Mouse (Mus musculus): Measurements from ENCODE around the gene Snapc2.
"Not testable (repeated sequence)": the region's sequence is repeated elsewhere in the genome, so short reads cannot be mapped to it uniquely, and the experiment has no call there.

Gene Snapc2

DNA sequence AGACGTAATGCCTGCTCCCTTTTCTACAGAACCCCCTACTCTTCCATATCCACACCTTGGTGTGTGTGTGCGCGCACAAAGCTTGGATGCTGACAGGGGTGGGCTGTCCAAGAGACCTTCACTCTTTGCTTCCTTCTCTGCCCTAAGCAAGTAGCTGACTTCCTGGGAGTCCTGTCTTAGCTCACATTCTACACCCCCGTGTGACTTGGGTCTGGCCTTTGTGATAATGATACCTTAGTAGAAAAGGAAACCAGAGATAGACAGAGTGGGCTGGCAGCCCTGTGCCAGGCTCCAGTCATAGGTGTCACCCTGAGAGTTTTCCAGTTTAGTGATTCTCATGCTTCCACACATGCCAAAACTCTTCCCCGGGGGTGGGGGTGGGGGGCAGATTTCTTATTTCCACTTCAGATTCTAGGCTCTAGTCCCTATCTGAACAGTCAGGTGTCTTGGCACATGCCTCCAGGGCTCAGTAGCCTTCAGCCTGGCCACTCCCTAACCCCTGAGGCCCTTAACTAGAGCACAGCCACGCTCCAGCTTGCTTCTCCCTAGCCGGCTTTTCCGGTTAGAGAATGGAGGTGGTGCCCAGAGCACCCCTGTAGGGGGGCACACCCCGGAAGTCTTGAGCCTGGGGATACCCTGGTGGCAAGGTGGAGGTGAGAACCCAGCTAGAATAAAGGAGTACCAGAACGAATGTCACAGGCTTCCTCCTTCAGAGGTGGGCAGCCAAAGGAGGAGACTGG is 22.1 kb upstream of the Snapc2 start:
- ATAC-seq (ENCODE audit: insufficient number of reproducible peaks, low FRiP score, low TSS enrichment): no peak

DNA sequence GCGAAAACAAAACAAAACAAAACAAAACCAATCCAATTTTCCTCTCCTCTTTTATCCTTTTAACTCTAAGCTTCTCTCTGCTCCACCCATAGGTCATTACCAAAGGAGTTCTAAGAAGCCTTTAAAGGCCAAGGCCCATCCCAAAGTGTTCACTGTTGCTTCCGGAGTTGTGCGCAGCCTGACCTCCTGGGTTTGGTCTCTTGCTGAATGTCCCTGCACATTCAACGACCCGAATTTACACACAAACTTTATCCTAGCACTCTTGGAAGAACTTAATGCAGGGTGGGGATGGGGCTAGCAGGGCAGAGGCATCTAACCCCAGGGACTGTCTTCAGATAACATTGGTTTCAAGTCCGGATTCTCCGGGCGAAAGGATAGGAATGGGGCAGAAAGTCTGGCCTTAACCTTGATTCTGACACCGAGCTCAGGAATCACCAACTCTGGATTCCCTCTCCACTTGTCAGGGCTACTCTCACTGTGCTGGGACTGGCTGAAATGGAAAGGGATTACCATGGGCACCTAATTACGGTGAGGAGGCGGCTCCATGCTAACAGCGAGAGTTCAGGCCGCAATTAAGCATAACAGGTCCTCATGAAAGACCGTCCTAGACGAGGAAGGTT is 15.0 kb upstream of the Snapc2 start:
- ATAC-seq (ENCODE audit: insufficient number of reproducible peaks, low FRiP score, low TSS enrichment): peak; percentile 0; the same call in 1 of the 2 replicates

DNA sequence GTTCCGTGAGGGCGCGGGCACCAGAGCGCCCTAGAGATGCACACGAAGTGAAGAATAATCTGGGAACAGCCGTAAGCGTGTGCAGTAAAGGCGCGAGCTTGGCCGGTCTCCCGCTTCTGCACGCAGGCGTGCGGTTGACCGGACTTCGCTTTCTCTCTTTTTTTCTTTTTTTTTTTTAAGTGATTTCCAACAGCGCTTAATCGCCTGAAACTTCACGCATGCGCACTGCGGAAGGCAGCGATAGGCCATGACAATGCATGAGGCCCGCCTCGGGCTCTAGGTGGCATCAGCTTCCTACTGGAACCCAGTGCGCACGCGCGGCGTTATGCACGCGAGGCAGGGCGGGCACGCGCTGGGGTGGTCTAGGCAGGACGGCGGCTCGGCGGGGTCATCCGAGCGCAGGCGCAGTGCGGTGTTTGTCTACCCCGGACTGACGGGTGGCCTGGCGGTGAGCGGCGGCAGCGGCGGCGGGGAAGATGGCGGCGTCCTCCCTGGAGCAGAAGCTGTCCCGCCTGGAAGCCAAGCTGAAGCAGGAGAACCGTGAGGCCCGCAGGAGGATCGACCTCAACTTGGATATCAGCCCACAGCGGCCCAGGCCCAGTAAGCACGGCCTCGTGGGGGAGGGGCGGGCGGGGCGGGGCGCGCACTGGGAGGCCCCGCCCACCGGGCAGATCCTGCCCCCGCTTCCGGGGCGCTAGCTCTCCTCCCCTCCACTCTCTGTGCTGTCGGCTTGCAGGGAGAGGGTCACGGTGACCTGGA is 14.3 kb upstream of the Snapc2 start, which contains the start of the genes Map2k7 and Gm49320:
Map2k7 (plus strand) TSS at position 307 of the 759 bp plus-strand sequence.
Gm49320 (plus strand) TSS at position 432 of the 759 bp plus-strand sequence.
- peak; percentile 92 for ATAC-seq (ENCODE audit: insufficient number of reproducible peaks, low FRiP score, low TSS enrichment)

DNA sequence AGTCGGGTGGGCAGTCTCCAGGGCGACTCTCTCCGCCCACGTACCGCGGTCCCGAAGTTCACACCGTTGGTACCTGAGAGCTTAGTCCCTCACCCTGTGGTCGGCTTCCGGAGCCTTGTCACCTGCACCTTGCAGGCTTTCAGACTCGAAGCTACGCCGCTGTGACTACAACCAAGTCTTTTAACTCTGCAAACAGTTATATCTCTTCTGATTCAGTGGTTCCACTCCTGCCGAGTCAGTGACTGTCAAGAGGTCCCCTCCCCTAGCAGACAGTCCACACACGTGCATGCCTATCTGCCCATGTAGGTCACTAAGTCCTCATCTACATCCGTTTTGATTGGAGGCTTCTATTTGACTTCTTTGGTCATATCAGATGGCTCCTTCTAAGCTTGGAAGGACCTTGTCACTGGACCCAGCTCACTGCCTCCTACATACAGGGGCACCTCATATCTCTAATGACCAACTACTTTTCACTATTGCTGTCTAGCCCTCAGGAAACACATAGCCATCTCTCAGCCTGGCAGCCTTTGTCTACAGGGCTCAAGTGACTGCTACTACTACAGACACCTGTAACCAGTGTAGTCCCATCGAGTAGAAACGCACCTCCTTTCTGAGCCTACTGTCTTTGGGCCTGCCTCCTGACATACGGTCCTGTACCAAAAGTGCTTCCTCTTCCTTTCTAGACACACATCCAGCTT is 13.5 kb upstream of the Snapc2 start:
- no peak for ATAC-seq (ENCODE audit: insufficient number of reproducible peaks, low FRiP score, low TSS enrichment)

DNA sequence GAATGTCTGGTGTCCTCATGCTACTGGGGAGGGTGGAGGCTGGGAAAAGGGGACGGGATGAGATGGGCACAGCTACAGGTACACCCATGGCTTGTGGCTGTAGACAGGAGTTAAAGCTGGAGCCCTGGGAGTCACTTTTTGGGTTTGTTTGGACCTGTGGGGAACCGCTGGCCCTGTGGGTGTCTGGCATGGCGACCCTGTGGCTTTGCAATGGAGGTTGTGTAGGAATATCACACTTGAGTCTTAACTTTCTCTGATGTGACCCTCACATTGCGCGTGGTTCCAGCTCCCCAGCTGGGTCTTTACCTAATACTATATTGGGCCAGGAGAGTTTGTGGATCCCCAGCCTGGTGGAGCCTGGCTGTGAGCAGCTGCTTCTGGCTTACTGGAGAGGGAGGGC is 7.8 kb upstream of the Snapc2 start:
- ATAC-seq (ENCODE audit: insufficient number of reproducible peaks, low FRiP score, low TSS enrichment): no peak

DNA sequence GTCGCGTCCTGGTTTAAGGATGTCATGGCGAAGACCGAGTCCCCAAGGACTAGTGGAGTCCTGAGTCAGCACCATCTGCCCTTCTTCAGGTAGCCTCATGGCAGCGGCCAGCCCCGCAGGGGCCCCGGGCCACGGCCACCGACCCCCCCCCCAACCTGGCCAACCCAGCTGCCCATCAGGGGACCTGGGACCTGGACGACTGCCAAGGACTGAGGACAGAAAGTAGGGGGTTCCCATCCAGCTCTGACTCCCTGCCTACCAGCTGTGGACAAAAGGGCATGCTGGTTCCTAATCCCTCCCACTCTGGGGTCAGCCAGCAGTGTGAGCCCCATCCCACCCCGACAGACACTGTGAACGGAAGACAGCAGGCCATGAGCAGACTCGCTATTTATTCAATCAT is 7.1 kb upstream of the Snapc2 start:
- no peak for ATAC-seq (ENCODE audit: insufficient number of reproducible peaks, low FRiP score, low TSS enrichment)

DNA sequence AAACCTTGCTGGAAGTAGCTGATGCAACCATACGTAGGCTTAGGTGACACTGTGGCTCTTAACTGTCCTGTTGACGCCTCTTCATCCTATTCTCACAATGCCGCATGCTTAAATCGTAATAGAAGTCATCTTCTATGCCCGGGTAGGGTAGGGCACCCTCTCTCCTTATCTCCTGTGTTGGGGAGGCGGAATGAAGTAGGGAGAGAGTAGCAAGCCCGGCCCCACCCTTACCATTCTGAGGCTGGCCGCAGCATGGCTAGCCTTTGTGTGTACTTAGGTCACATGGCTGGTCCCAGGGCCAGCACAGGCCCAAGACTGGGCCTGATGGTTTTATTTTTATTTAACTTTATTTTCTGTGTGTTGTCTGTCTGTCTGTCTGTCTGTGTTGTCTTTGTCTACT is 5.6 kb upstream of the Snapc2 start:
- no peak for ATAC-seq (ENCODE audit: insufficient number of reproducible peaks, low FRiP score, low TSS enrichment)

DNA sequence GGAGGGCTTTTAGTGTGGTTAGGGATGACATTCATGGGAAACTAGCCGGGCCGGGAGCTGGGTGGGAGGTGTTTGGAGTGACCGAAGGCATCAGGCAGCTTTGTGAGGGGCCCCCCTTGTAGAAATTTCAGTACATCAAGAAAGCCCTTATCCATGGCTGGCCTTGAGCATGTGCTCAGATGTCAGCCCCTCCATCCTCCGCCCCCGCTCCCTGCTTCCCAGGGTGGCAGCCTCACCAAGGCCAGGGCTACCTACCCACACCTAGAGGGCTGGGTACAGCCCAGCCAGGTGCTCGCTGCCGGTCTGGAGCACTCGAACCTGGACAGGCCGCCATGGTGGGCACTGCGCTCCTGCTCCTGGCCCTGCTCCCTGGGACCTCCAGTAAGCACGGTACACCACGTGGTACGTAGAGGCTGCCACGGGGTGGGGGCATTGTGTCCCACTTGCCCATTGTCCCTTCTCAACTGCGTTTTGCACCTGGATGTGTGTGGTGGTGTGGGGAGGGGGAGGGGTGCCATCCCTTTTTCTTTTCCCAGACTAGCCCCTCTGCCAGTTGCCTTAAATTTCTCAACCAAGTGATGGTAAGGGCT is 4.8 kb upstream of the Snapc2 start, which contains the start of gene Tgfbr3l:
Tgfbr3l (plus strand) TSS at position 264 of the 590 bp plus-strand sequence.
- ATAC-seq (ENCODE audit: insufficient number of reproducible peaks, low FRiP score, low TSS enrichment): no peak

DNA sequence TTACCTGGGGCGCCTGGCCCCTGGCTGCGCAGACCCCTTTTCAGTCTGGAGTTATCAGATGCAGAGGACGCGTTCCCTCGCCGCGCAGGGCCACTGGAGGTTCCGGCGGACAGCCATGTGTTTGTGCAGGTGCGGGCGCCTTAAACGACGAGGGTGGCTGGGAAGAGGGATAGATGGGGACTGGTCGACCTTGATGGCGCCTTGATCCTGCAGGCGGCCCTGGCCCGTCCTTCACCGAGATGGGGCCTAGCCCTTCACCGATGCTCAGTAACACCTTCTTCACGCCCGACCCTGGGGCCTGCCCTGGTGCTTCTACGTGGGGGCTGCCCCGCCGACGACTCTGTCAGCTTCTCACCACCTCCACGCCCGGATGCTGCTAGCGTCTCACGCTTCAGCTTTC is 3.7 kb upstream of the Snapc2 start:
- ATAC-seq (ENCODE audit: insufficient number of reproducible peaks, low FRiP score, low TSS enrichment): no peak

DNA sequence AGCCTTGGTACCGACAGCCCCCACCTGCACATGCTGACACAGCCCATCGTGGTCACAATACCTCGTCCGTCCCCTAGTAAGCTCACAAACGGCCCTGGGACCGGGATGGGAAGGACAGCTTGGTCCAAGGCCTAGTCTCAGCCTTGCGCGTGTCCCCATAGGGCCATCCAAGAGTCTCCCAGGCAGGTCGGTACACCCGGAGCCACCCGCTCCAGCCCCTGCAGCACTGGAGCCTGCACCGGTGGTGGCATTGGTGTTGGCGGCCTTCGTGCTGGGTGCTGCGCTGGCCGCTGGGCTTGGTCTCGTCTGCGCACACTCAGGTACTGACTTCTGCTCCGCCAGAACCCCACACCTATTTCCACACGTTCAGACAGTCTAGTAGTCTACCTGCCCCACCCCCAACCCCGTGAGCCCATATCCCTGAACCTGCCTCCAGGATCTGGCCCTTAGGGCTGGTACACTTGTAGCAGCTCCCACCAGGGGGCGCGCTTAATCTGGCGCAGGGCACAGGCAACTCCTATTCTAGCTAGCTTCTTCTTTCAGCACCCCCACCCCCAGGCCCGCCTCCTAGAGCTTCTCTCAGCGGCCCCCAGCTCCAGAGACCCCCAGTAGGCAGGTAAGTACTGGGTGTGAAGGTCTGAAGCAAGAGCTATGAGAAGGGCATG is 2.4 kb upstream of the Snapc2 start:
- peak; percentile 49 for ATAC-seq (ENCODE audit: insufficient number of reproducible peaks, low FRiP score, low TSS enrichment)

DNA sequence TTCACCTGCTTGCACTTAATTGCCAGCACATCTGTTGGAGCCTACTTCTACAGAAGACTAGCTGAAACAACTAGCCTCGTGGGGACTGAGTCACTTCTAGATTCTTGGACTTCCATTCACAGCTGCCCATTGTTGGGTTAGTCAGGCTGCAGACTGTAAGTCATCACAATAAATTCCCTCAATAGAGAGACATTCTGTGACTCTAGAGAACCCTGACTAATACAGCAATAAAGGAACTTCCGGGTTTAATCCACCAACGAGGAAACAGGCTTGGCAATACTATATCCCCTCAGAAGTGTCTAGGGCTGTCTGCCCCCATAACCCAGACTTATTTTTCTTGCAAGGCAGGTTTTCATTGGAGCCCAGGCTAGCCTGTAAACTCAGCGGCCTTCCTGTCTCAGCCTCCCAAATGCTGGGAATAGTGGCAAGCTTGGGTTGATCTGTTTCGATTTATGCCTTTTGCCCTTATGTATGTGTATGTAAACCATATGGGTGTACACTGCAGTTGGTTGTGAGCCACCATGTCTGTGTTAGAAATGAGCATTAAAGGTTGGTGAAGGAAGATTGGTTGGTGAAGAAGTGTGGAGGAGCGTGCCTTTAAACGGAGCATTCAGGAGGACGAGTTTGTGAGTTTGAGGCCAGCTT is 642 bp upstream of the Snapc2 start:
- no peak for ATAC-seq (ENCODE audit: insufficient number of reproducible peaks, low FRiP score, low TSS enrichment)

DNA sequence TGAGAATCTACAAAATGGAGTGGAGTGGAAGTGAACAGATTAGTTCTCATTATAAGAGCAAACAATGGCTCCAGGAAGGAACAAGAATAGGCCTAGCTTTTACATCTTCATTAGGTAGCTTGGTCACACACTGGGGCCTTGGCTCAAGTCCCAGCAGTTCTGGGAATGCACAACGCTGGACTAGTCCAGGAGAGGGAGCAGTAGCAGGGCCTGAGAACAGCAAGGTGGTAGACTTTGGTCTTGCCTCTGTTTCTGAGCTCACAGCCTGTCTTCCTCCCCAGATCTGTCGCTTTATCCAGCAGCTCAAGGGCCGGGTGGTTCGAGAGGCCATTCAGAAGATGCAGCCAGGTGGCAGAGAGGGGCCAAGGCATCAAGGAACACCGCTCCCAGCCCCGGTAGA is 1.1 kb downstream of the Snapc2 start:
- no peak for ATAC-seq (ENCODE audit: insufficient number of reproducible peaks, low FRiP score, low TSS enrichment)

DNA sequence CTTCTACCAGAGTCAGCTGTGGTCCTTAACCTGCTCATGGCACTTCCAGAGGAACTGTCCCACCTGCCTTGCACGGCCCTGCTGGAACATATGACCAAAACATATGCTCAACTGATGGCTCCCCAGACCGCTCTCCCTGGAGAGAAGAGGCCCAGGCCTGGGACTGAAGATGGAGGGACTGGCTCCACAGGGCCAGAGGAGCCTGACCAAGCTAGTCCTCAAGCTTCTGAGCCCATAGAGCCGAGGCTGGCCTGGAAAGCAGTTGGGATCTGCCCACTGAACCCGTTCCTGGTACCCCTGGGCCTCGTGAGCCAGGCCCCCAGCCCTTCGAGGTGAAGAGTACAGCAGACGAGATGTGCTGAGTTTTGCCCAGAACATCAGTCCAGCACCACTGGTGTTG is 2.6 kb downstream of the Snapc2 start:
- not testable (repeated sequence) for ATAC-seq (ENCODE audit: insufficient number of reproducible peaks, low FRiP score, low TSS enrichment)

DNA sequence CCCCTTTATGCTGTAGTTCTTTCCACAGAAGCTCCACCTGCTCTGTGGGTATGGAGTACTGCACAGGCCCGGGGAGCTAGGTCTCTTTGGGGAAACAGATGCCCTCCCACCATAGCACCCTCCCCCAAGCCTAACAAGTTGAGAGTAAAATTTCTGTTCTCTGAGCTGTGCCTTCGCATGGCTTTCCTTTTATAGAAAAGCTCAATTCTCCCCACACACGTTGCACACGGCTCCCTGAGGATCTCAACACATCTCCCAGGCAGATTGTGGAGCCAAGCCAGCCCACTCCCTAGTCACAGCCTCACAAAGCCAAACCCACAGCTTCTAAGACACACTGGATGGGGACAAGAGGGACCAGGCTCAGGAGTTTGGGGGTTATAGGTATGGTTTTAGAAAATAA is 4.0 kb downstream of the Snapc2 start:
- ATAC-seq (ENCODE audit: insufficient number of reproducible peaks, low FRiP score, low TSS enrichment): no peak

DNA sequence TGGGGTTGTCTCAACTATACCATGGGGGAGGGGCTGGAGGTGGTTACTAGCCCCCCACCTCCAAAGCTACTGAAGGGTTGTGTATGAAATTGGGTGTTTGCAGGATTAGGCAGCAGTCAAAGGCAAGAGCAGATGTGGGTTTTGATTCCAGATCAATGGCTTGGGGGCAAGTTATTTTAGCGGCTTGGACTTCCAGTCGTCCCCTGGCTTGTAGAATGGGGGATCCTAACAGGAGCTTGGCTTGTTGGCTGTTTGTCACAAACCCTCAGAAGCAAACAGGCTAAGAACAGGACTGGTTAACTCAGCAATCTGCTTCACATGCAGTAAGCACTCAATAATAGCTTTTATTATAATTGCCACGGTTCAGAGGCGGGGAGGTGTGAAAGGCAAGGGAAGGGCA is 4.5 kb downstream of the Snapc2 start:
- ATAC-seq (ENCODE audit: insufficient number of reproducible peaks, low FRiP score, low TSS enrichment): no peak

DNA sequence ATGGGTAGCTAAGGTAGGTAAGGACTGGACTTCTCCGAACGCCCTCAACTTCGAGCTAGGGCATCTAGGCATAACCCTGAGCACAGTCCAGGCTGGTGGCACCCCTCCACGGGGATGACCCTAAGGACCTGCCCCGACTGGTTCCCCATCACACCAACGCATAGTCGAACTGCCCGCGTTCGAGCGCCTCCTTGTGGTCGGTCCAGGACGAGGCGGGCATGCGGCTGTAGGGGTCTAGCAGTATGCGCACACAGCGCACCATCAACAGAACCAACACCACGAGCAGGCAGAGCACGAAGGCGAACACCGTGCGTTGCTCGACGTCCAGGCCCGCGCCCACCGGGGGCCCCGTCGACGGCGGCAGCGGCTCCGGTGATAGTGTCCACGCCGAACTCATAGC is 5.4 kb downstream of the Snapc2 start:
- ATAC-seq (ENCODE audit: insufficient number of reproducible peaks, low FRiP score, low TSS enrichment): no peak

DNA sequence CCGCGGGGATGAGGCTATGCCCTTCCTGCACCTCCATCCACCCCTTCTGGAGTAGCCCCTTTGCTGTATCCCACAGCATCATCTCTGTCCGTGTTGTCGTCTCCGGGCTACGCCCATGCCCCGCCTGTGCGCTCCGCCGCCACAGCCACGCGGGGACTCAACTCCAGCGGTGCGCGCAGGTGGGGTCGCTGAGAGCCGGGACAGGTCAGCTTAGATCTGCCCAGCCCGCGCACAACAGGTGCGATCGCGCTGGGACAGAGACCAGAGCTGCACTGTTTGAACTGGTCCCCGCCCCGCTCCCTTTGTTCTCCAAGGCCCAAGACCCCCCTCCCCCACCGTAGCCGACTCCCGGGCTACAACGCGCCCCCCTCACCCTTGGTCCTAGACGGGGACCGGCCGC is 5.8 kb downstream of the Snapc2 start:
- ATAC-seq (ENCODE audit: insufficient number of reproducible peaks, low FRiP score, low TSS enrichment): no peak

DNA sequence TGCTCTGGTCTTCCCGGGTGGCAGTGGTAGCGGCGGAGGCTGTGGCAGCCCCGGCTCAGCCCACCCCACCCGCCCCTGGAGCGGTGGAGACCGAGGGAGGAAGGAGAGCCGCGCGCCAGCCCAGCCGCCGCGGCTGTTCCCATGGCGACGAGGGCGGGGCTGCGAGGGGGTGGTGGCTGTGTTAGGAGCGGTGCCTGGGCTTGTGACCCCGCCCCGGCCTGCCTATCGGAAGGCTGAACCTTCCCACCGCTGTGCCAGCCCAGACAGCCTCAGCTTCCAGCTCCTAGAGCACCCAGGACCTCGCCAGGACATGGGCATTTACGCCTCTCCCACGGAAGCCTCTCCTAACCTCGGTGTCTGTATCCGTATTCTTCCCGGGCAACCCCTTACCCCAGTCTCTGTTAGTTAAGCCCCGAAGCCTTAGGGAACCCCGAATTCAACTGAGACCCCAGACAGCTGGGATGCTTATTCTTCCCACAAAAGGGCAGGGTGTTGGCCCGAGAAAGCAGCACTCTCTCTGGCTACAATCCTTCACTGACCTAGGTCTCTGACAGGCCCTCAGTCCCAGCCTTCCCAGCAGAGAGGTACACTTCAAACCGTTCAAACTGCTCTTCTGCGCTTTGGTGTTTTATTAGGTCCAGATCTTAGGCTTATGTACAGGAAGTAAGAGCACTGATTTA is 6.4 kb downstream of the Snapc2 start, which contains the start of gene Ctxn1:
Ctxn1 (minus strand) TSS at position 150 of the 680 bp plus-strand sequence.
- ATAC-seq (ENCODE audit: insufficient number of reproducible peaks, low FRiP score, low TSS enrichment): peak; percentile 60

DNA sequence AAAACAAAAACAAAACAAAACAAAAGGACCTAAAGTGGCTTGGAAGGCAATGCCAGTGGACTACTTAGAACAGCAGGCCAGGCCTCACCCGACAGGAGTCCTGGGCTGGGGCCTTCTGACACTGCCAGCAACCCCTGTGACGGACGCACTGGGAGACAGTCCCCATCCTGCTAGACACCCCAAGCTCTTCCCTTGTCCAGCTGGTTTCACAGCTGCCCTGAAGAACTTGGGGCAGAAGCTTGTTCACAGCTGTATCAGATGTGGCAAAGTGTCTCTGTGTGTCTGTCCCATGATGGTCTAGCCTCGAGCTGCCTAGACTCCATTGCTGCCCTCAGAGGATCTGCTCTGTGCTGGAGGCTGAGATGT is 6.9 kb downstream of the Snapc2 start:
- no peak for ATAC-seq (ENCODE audit: insufficient number of reproducible peaks, low FRiP score, low TSS enrichment)

All from cerebellum, adult (tissue).